Mouse (Mus musculus): ENCODE measurements around the gene Rusc2.
A peak's percentile ranks its signal among the peaks of the same experiment; 100 is the strongest.

Rusc2 gene

GRCm38 (mm10) chr4:43442044-43442443 is 60.3 kb downstream of the Rusc2 start:
- DNase-seq (ENCODE audit: low spot score in 2 of 2) = peak; percentile 91 to 98

DNA sequence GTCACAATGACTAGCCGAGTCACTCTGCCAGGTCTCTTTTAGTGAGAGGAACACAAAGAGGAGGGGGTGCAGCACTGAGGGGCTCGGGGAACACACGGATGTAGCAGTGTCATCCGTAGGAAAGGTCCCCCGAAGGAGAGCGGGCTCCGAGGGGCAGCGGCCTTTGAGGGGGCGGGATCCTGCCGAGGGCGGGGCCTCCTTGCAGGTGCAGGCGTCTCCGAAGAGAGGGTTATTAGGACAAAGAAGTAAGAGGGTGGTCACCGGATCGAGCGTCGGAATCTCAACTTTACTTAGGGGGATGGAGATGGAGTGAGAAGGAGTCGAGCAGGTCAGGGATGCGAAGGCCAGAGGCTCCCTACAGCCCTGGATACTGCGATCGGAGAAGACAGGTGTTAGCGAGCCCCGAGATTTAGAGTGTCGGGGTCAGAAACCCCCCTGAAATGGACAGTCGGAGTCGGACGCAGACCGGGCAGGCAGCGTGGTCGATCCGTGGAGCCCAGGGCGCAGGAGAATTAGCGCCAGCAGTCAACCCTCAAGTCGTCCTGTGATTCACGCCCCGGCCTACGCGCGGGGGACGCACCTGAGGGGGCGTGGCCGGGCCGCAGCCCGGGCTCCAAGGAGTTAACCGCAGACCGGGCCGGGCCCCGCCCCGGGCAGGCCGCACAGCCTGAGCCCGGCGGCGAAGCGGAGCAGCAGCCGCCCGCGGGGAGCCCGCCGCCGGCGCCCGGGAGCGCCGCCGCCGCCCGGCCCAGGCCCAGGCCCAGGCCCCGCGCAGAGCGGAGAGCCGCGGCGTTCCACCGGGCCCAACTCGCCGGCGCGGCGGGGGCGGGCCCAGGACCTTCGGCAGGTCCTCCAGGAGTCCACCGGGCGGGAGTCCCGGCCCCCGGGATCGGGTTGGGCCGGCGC is 60.9 kb downstream of the Rusc2 start:
- DNase-seq (ENCODE audit: low spot score in 2 of 2) = peak; percentile 46 to 77

DNA sequence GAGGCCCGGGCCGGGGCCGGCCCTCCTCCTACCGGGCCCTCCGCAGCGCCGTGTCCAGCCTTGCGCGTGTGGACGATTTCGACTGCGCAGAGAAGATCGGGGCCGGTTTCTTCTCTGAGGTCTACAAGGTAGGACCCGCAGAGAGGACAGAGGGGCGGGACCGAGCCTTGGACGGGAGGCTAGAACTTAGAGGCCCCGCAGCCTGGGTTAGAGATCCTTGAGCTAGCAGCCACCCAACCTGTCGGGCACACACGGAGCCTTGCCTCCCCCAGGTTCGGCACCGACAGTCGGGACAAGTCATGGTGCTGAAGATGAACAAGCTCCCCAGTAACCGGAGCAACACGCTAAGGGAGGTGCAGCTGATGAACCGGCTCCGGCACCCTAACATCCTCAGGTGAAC is 61.7 kb downstream of the Rusc2 start:
- peak; percentile 36 to 48 for DNase-seq (ENCODE audit: low spot score in 2 of 2)

DNA sequence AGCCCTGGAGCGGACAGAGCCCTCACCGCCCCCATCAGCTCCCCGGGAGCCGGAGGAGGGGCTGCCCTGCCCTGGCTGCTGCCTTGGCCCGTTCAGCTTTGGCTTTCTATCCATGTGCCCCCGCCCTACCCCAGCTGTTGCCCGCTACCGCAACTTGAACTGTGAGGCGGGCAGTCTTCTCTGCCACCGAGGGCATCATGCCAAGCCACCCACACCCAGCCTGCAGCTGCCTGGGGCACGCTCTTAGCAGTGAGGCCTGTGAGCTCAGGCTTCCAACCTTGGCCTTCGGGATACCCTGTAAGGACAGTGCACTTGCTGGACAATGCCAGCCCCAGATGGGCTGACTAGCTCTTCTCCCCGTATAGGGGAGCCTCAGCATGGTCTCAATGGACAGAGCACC is 65.5 kb downstream of the Rusc2 start:
- DNase-seq (ENCODE audit: low spot score in 2 of 2) = peak in 1 of 2 experiments; percentile 26

DNA sequence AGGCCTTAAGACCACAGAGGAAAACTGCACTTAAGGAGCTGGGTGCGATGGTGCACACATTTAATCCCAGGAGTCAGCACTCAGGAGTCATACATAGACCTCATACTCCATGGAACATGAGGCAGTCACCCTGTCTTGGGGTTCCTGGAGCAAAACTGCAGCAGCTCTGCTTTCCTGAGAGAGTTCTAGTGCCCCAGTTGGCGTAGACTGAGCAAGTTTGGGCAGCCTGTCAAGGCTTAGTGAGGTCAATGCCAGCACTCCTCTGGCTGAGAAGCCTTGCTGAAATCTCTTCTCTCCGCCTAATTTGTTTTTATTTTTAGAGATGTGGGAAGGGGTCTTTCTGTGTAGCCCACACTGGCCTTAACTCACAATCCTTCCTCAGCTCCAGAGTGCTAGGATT is 66.8 kb downstream of the Rusc2 start:
- no peak for DNase-seq (ENCODE audit: low spot score in 2 of 2)

GRCm38 (mm10) chr4:43452315-43452714 is 70.5 kb downstream of the Rusc2 start:
- no peak for DNase-seq (ENCODE audit: low spot score in 2 of 2)

DNA sequence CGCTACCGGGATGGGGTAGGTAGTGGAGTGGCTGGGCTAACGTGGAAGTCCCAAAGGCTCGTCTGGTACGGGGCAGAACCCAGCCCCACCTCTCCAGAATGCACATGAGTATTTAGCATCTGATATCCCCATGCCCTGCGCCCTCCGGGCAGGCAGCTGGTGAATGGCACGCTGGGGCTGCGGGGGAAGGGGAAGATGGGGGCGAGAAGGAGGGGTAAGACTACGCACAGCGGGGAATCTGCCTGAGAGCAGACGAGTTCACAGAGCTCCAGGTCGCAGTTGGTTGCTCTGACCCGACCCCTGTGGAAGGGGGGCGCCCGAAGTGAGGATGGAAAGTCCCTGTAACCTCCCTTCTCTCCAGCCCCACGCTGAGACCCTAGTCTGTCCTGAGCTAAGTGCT is 71.6 kb downstream of the Rusc2 start:
- DNase-seq (ENCODE audit: low spot score in 2 of 2) = peak in 1 of 2 experiments; percentile 24

DNA sequence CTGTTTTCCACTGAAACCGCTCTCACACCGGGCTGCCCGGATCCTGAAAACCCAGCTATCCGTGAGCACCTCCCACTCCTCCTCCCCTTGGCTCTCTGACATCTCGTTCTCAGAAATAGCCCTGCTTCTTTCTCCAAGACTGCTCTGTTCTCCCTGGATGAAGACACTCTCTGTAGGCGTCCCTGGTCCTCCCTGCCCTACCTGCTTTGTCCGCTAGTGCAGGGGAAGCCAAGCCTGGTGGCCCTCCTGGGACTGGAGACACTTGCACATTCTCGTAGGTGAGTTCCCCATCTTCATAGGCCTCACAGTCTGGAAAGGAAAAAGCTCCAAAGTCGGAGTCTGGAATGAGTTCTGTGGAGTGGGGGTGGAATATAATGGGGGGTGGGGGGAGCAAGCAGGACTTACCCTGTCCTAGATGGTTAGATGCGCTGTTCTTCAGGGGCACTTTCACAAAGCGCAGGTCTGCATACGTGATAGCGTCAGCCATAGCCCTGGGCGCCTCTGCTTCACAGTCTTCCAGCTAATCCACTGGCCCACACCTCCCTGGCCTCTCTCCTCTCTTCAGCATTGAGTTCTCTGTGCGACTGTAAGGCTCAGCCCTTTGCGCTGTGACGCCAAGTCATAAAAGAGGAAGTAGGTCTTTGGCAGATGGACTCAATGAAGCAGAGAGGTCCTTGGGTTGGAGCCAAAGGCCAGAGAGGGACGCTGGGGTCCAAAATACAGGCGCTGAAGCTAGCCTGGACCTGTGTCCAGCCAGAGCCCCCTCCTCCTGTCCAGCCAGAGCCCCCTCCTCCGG is 72.5 kb downstream of the Rusc2 start, which contains the start of gene Cd72:
Cd72 (minus strand) TSS at position 588 of the 796 bp plus-strand sequence.
- peak in 1 of 2 experiments; percentile 53 for DNase-seq (ENCODE audit: low spot score in 2 of 2)

DNA sequence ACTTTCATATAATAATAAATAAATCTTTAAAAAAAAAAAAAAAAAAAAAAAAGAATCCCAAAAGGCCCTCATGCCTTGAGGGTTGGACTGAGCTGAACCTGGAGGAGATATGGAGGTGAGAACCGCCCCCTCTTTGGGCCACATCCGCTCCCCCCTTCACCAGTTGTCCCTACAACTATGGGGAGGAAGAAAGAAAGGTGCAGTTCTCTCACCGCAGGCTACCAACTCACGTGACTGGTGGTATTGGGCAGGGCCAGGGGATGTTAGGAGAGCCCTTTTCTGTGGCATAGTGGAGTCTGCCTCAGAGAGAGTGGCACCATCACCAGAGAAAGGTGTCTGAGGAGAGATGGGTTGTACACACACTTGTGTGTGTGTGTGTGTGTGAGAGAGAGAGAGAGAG is 74.7 kb downstream of the Rusc2 start:
- peak in 1 of 2 experiments; percentile 61 for DNase-seq (ENCODE audit: low spot score in 2 of 2)

GRCm38 (mm10) chr4:43457124-43457523 is 75.3 kb downstream of the Rusc2 start:
- DNase-seq (ENCODE audit: low spot score in 2 of 2) = peak in 1 of 2 experiments; percentile 73

DNA sequence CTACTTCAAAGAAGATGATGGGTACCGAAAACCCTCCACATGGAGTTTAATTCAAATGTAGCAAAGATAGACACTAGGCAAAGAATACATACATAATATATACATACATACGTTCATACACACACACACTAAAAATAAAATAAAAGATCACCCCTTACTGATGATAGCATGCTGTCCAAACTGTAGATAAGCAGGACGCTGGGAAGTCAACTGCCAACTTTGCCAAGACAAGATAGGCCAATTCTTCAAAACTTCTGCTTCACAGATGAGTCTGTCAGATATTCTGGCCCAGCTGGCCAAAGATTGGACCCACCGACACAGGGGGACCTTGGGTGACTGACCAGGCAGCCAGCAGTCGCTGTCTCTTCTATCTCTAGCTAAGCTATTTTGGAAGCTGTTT is 81.3 kb downstream of the Rusc2 start:
- DNase-seq (ENCODE audit: low spot score in 2 of 2) = no peak

DNA sequence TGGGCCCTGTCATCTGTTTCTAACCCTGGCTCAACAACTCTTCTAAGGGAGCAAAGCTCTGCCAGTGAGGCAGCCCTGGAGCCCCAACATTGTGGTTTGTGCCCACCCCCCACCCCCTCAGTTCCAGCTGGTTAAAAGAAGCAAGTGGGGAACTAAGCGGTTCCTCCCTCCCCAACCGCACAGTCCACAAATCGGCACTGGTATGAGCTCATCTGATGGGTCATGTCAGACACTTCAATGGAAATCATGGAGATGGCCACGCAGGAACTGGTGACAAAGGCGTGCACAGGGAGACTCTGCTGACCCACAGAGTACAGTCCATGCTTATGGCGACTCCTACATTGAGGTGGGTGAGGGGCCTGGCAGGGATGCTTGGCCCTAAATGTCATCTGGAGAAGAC is 84.2 kb downstream of the Rusc2 start:
- DNase-seq (ENCODE audit: low spot score in 2 of 2) = no peak

DNA sequence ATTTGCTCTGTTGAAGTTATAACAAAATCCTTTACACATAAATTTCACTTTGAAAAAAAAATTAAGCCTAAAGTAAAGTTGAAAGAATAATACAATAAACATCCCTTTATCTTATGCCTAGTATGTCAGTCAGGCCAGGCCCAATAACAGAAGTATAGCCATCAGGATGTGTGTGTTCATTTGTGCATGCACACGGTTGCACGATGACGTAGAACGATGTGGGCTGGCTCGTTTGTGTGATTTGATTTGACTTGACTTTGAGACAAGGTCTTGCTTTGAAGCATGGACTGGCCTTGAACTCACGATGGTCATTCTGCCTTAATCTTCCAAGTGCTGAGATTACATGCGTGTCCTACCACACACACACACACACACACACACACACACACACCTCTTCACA is 85.1 kb downstream of the Rusc2 start:
- DNase-seq (ENCODE audit: low spot score in 2 of 2) = no peak

DNA sequence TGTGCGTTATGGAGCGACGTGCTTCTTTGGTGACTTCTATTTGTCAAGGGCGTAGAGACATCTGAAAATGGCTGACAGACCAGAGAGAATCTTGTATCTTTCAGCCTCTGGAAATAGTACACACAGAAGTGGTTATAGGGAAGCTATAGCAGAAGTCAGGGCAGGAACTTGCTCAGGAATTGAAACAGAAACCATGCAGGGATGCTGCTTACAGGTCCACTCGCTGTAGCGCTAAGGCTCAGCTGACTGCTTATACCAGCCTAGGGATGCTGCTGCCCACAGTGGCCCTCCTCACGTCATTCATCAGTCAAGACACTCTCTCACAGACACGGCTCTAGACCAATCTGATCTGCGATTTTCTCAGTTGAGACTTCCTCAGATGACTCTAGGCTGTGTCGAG is 88.5 kb downstream of the Rusc2 start:
- no peak for DNase-seq (ENCODE audit: low spot score in 2 of 2)

- DNase-seq (ENCODE audit: low spot score in 2 of 2) = no peak
Observed at GRCm38 (mm10) chr4:43473636-43474035, 91.9 kb downstream of the Rusc2 start.

- peak in 1 of 2 experiments; percentile 57 for DNase-seq (ENCODE audit: low spot score in 2 of 2)
Observed at GRCm38 (mm10) chr4:43476604-43477003, 94.8 kb downstream of the Rusc2 start.

All from spleen, postnatal 10 days (tissue).